Mouse (Mus musculus): ENCODE results near the gene Phldb2.

Gene Phldb2

GRCm38 (mm10) chr16:45799150-45799549, 154.2 kb downstream of the Phldb2 start:
- DNase-seq (ENCODE audit: inconsistent age in 2 of 2, low spot score in 1 of 2): no peak

GRCm38 (mm10) chr16:45798591-45798990, 154.8 kb downstream of the Phldb2 start:
- DNase-seq (ENCODE audit: inconsistent age in 2 of 2, low spot score in 1 of 2): no peak

- no peak for DNase-seq (ENCODE audit: inconsistent age in 2 of 2, low spot score in 1 of 2)
These were observed 156.6 kb downstream of the Phldb2 start for GRCm38 (mm10) chr16:45796815-45797214.

- no peak for DNase-seq (ENCODE audit: inconsistent age in 2 of 2, low spot score in 1 of 2)
These were observed 158.2 kb downstream of the Phldb2 start for GRCm38 (mm10) chr16:45795188-45795693.

GRCm38 (mm10) chr16:45792781-45793180, 160.6 kb downstream of the Phldb2 start:
- peak; percentile 66 to 90 for DNase-seq (ENCODE audit: inconsistent age in 2 of 2, low spot score in 1 of 2)

GRCm38 (mm10) chr16:45791286-45791685, 162.1 kb downstream of the Phldb2 start:
- peak in 1 of 2 experiments; percentile 64 for DNase-seq (ENCODE audit: inconsistent age in 2 of 2, low spot score in 1 of 2)

GRCm38 (mm10) chr16:45789311-45789710, 164.1 kb downstream of the Phldb2 start:
- DNase-seq (ENCODE audit: inconsistent age in 2 of 2, low spot score in 1 of 2): no peak

GRCm38 (mm10) chr16:45787650-45788049, 165.7 kb downstream of the Phldb2 start:
- no peak for DNase-seq (ENCODE audit: inconsistent age in 2 of 2, low spot score in 1 of 2)

- DNase-seq (ENCODE audit: inconsistent age in 2 of 2, low spot score in 1 of 2): peak in 1 of 2 experiments; percentile 58
These were observed 166.8 kb downstream of the Phldb2 start for GRCm38 (mm10) chr16:45786639-45787038.

- DNase-seq (ENCODE audit: inconsistent age in 2 of 2, low spot score in 1 of 2): no peak
These were observed 173.4 kb downstream of the Phldb2 start for GRCm38 (mm10) chr16:45780001-45780400.

- DNase-seq (ENCODE audit: inconsistent age in 2 of 2, low spot score in 1 of 2): no peak
These were observed 178.6 kb downstream of the Phldb2 start for GRCm38 (mm10) chr16:45774813-45775212.

- no peak for DNase-seq (ENCODE audit: inconsistent age in 2 of 2, low spot score in 1 of 2)
These were observed 182.5 kb downstream of the Phldb2 start for GRCm38 (mm10) chr16:45770914-45771313.

- peak in 1 of 2 experiments; percentile 70 for DNase-seq (ENCODE audit: inconsistent age in 2 of 2, low spot score in 1 of 2)
These were observed 185.4 kb downstream of the Phldb2 start for GRCm38 (mm10) chr16:45767853-45768640.

- no peak for DNase-seq (ENCODE audit: inconsistent age in 2 of 2, low spot score in 1 of 2)
These were observed 186.0 kb downstream of the Phldb2 start for GRCm38 (mm10) chr16:45767434-45767833.

GRCm38 (mm10) chr16:45765801-45766494, 187.4 kb downstream of the Phldb2 start:
- no peak for DNase-seq (ENCODE audit: inconsistent age in 2 of 2, low spot score in 1 of 2)

GRCm38 (mm10) chr16:45765102-45765501, 188.3 kb downstream of the Phldb2 start:
- DNase-seq (ENCODE audit: inconsistent age in 2 of 2, low spot score in 1 of 2): peak in 1 of 2 experiments; percentile 54

- no peak for DNase-seq (ENCODE audit: inconsistent age in 2 of 2, low spot score in 1 of 2)
These were observed 190.4 kb downstream of the Phldb2 start for GRCm38 (mm10) chr16:45762859-45763505.

- no peak for DNase-seq (ENCODE audit: inconsistent age in 2 of 2, low spot score in 1 of 2)
These were observed 192.0 kb downstream of the Phldb2 start for GRCm38 (mm10) chr16:45761425-45761824.

GRCm38 (mm10) chr16:45758726-45759269, 194.6 kb downstream of the Phldb2 start:
- DNase-seq (ENCODE audit: inconsistent age in 2 of 2, low spot score in 1 of 2): no peak

GRCm38 (mm10) chr16:45757421-45758078, 195.8 kb downstream of the Phldb2 start:
- peak; percentile 45 to 80 for DNase-seq (ENCODE audit: inconsistent age in 2 of 2, low spot score in 1 of 2)

- peak in 1 of 2 experiments; percentile 89 for DNase-seq (ENCODE audit: inconsistent age in 2 of 2, low spot score in 1 of 2)
These were observed 196.5 kb downstream of the Phldb2 start for GRCm38 (mm10) chr16:45756855-45757254.

Data from adrenal gland, adult (tissue).